Mouse (Mus musculus): ENCODE results near the gene Tmem211. TPM values are rescaled to one million over a fixed set of nuclear protein-coding genes. Genes with fewer than 3 reads are reported as not detected.

Gene Tmem211
- polyA plus RNA-seq, 1 experiment from 2014 or later = not detected

Other genes with a start within 250 kb of the Tmem211 start
- gene Grk3, start 211.1 kb upstream of the Tmem211 start, polyA plus RNA-seq (2015; fragmentation: Nextera tagmentation; extraction: Ambion mirVana) = 2.2 and 2.7 TPM in 2 replicates
- not detected in 2 replicates for gene Crybb2, start 156.8 kb upstream of the Tmem211 start, polyA plus RNA-seq (2015; fragmentation: Nextera tagmentation; extraction: Ambion mirVana)
- 0.18 TPM in 1 of 2 replicates, not detected in the other for gene Crybb3, start 145.3 kb upstream of the Tmem211 start, polyA plus RNA-seq (2015; fragmentation: Nextera tagmentation; extraction: Ambion mirVana)
- 2.0 and 2.8 TPM in 2 replicates for gene 2900026A02Rik, start 5.7 kb upstream of the Tmem211 start, polyA plus RNA-seq (2015; fragmentation: Nextera tagmentation; extraction: Ambion mirVana)
- gene Sgsm1, start 83.9 kb downstream of the Tmem211 start, polyA plus RNA-seq (2015; fragmentation: Nextera tagmentation; extraction: Ambion mirVana) = 1.6 and 1.7 TPM in 2 replicates
- gene Aym1, start 130.4 kb downstream of the Tmem211 start, polyA plus RNA-seq (2015; fragmentation: Nextera tagmentation; extraction: Ambion mirVana) = not detected in 2 replicates

Data from liver, embryonic 15.5 days (tissue).